Mouse (Mus musculus): ENCODE measurements at regions not wholly inside any gene's neighbourhood (a gene's known extent, or its start where the extent isn't known, plus 50 kb on each side); places are given as distances from the start of the nearest gene placed in this dataset.

GRCm38 (mm10) chr3:101749841-101750240, 98.9 kb downstream of the Mab21l3 start:
- H3K4me1 ChIP-seq (ENCODE audit: control insufficient read depth, insufficient read depth, low read depth, low read length) = no peaks in the 10 kb centered on the region
- 55% methylated on average over 3 of the region's 3 CpGs for WGBS
- H3K36me3 ChIP-seq (ENCODE audit: control insufficient read depth, insufficient read depth, low read length) = no peaks in the 10 kb centered on the region
- no peak overlapping the region for H3K27ac ChIP-seq (ENCODE audit: low read depth, low read length)
- no peak overlapping the region for H3K9ac ChIP-seq (ENCODE audit: low read depth, low read length)
- no peak for ATAC-seq
- no peak overlapping the region for H3K4me2 ChIP-seq (ENCODE audit: low read length)
- H3K9me3 ChIP-seq (ENCODE audit: control insufficient read depth, low read length) = no peaks in the 10 kb centered on the region
- H3K27me3 ChIP-seq (replicated peaks; ENCODE audit: control insufficient read depth, insufficient read depth, low read length) = no peaks in the 10 kb centered on the region
- H3K4me3 ChIP-seq (ENCODE audit: low read length) = no peak overlapping the region

GRCm38 (mm10) chr3:101749031-101749632, 99.6 kb downstream of the Mab21l3 start:
- H3K4me1 ChIP-seq (ENCODE audit: control insufficient read depth, insufficient read depth, low read depth, low read length) = no peaks in the 10 kb centered on the region
- H3K4me3 ChIP-seq (ENCODE audit: low read length) = no peak overlapping the region
- H3K36me3 ChIP-seq (ENCODE audit: control insufficient read depth, insufficient read depth, low read length) = no peaks in the 10 kb centered on the region
- no peak overlapping the region for H3K9ac ChIP-seq (ENCODE audit: low read depth, low read length)
- H3K27ac ChIP-seq (ENCODE audit: low read depth, low read length) = no peak overlapping the region
- H3K4me2 ChIP-seq (ENCODE audit: low read length) = no peak overlapping the region
- ATAC-seq = peak; percentile 63; the same call in 1 of the 2 replicates
- no peaks in the 10 kb centered on the region for H3K9me3 ChIP-seq (ENCODE audit: control insufficient read depth, low read length)
- H3K27me3 ChIP-seq (replicated peaks; ENCODE audit: control insufficient read depth, insufficient read depth, low read length) = no peaks in the 10 kb centered on the region
- 75% methylated on average over 3 of the region's 3 CpGs for WGBS

GRCm38 (mm10) chr3:101748186-101748585, 100.6 kb downstream of the Mab21l3 start:
- Histone ChIP-seq H3K36me3 (ENCODE audit: control insufficient read depth, insufficient read depth, low read length) (no peaks in the 10 kb centered on the region), H3K27me3 (replicated peaks; ENCODE audit: control insufficient read depth, insufficient read depth, low read length) (no peaks in the 10 kb centered on the region), H3K9ac (ENCODE audit: low read depth, low read length) (no peak overlapping the region), H3K27ac (ENCODE audit: low read depth, low read length) (no peak overlapping the region), H3K4me2 (ENCODE audit: low read length) (no peak overlapping the region), H3K9me3 (ENCODE audit: control insufficient read depth, low read length) (no peaks in the 10 kb centered on the region), H3K4me3 (ENCODE audit: low read length) (no peak overlapping the region), H3K4me1 (ENCODE audit: control insufficient read depth, insufficient read depth, low read depth, low read length) (no peaks in the 10 kb centered on the region)
- WGBS = 51% methylated on average over 4 of the region's 4 CpGs
- no peak for ATAC-seq

- H3K4me3 ChIP-seq (ENCODE audit: low read length) = no peak overlapping the region
- ATAC-seq = no peak
- no peaks in the 10 kb centered on the region for H3K9me3 ChIP-seq (ENCODE audit: control insufficient read depth, low read length)
- WGBS = 86% methylated on average over 4 of the region's 4 CpGs
- no peak overlapping the region for H3K4me2 ChIP-seq (ENCODE audit: low read length)
- H3K27ac ChIP-seq (ENCODE audit: low read depth, low read length) = no peak overlapping the region
- no peaks in the 10 kb centered on the region for H3K4me1 ChIP-seq (ENCODE audit: control insufficient read depth, insufficient read depth, low read depth, low read length)
- no peaks in the 10 kb centered on the region for H3K27me3 ChIP-seq (replicated peaks; ENCODE audit: control insufficient read depth, insufficient read depth, low read length)
- H3K36me3 ChIP-seq (ENCODE audit: control insufficient read depth, insufficient read depth, low read length) = no peaks in the 10 kb centered on the region
- no peak overlapping the region for H3K9ac ChIP-seq (ENCODE audit: low read depth, low read length)
Measured at GRCm38 (mm10) chr3:101740906-101741305, 107.9 kb downstream of the Mab21l3 start.

- Histone ChIP-seq H3K4me1 (ENCODE audit: control insufficient read depth, insufficient read depth, low read depth, low read length) (no peaks in the 10 kb centered on the region), H3K36me3 (ENCODE audit: control insufficient read depth, insufficient read depth, low read length) (no peaks in the 10 kb centered on the region), H3K4me2 (ENCODE audit: low read length) (no peak overlapping the region), H3K27ac (ENCODE audit: low read depth, low read length) (no peak overlapping the region), H3K9ac (ENCODE audit: low read depth, low read length) (no peak overlapping the region), H3K4me3 (ENCODE audit: low read length) (no peak overlapping the region), H3K27me3 (replicated peaks; ENCODE audit: control insufficient read depth, insufficient read depth, low read length) (no peaks in the 10 kb centered on the region), H3K9me3 (ENCODE audit: control insufficient read depth, low read length) (peaks cover 2% of the 10 kb centered on the region; the same call in 1 of the 2 replicates)
- no peak for ATAC-seq
- WGBS = 91% methylated on average over 6 of the region's 6 CpGs
Measured at GRCm38 (mm10) chr3:101737197-101737596, 111.6 kb downstream of the Mab21l3 start.

- H3K4me2 ChIP-seq (ENCODE audit: low read length) = no peak overlapping the region
- no peak for ATAC-seq
Measured at GRCm38 (mm10) chr3:101729044-101729443, 119.7 kb downstream of the Mab21l3 start.

GRCm38 (mm10) chr3:101722926-101723325, 118.4 kb upstream of the Atp1a1 start:
- H3K4me3 ChIP-seq (ENCODE audit: low read length) = no peak overlapping the region
- 51% methylated on average over 6 of the region's 6 CpGs for WGBS

More at GRCm38 (mm10) chr3:101729044-101729443, 119.7 kb downstream of the Mab21l3 start:
- Histone ChIP-seq H3K4me1 (ENCODE audit: control insufficient read depth, insufficient read depth, low read depth, low read length) (no peaks in the 10 kb centered on the region), H3K9ac (ENCODE audit: low read depth, low read length) (no peak overlapping the region), H3K4me3 (ENCODE audit: low read length) (no peak overlapping the region), H3K27me3 (replicated peaks; ENCODE audit: control insufficient read depth, insufficient read depth, low read length) (no peaks in the 10 kb centered on the region), H3K9me3 (ENCODE audit: control insufficient read depth, low read length) (peaks cover 2% of the 10 kb centered on the region; the same call in 1 of the 2 replicates), H3K27ac (ENCODE audit: low read depth, low read length) (no peak overlapping the region), H3K36me3 (ENCODE audit: control insufficient read depth, insufficient read depth, low read length) (no peaks in the 10 kb centered on the region)
- 87% methylated on average over 3 of the region's 3 CpGs for WGBS

GRCm38 (mm10) chr3:101722001-101722400, 117.5 kb upstream of the Atp1a1 start:
- Histone ChIP-seq H3K27me3 (replicated peaks; ENCODE audit: control insufficient read depth, insufficient read depth, low read length) (no peaks in the 10 kb centered on the region), H3K9ac (ENCODE audit: low read depth, low read length) (no peak overlapping the region), H3K27ac (ENCODE audit: low read depth, low read length) (no peak overlapping the region), H3K36me3 (ENCODE audit: control insufficient read depth, insufficient read depth, low read length) (no peaks in the 10 kb centered on the region), H3K4me3 (ENCODE audit: low read length) (no peak overlapping the region), H3K4me1 (ENCODE audit: control insufficient read depth, insufficient read depth, low read depth, low read length) (no peaks in the 10 kb centered on the region), H3K4me2 (ENCODE audit: low read length) (no peak overlapping the region), H3K9me3 (ENCODE audit: control insufficient read depth, low read length) (no peaks in the 10 kb centered on the region)
- ATAC-seq = no peak
- 96% methylated on average over 4 of the region's 4 CpGs for WGBS

More at GRCm38 (mm10) chr3:101722926-101723325, 118.4 kb upstream of the Atp1a1 start:
- H3K27me3 ChIP-seq (replicated peaks; ENCODE audit: control insufficient read depth, insufficient read depth, low read length) = no peaks in the 10 kb centered on the region
- no peaks in the 10 kb centered on the region for H3K36me3 ChIP-seq (ENCODE audit: control insufficient read depth, insufficient read depth, low read length)
- H3K4me2 ChIP-seq (ENCODE audit: low read length) = no peak overlapping the region
- H3K9ac ChIP-seq (ENCODE audit: low read depth, low read length) = no peak overlapping the region
- ATAC-seq = no peak
- no peaks in the 10 kb centered on the region for H3K9me3 ChIP-seq (ENCODE audit: control insufficient read depth, low read length)
- H3K27ac ChIP-seq (ENCODE audit: low read depth, low read length) = no peak overlapping the region
- no peaks in the 10 kb centered on the region for H3K4me1 ChIP-seq (ENCODE audit: control insufficient read depth, insufficient read depth, low read depth, low read length)

- Histone ChIP-seq H3K4me2 (ENCODE audit: low read length) (no peak overlapping the region), H3K4me3 (ENCODE audit: low read length) (no peak overlapping the region), H3K27ac (ENCODE audit: low read depth, low read length) (no peak overlapping the region), H3K36me3 (ENCODE audit: control insufficient read depth, insufficient read depth, low read length) (no peaks in the 10 kb centered on the region), H3K4me1 (ENCODE audit: control insufficient read depth, insufficient read depth, low read depth, low read length) (peaks cover 17% of the 10 kb centered on the region), H3K27me3 (replicated peaks; ENCODE audit: control insufficient read depth, insufficient read depth, low read length) (no peaks in the 10 kb centered on the region), H3K9ac (ENCODE audit: low read depth, low read length) (no peak overlapping the region), H3K9me3 (ENCODE audit: control insufficient read depth, low read length) (no peaks in the 10 kb centered on the region)
- no peak for ATAC-seq
Measured at GRCm38 (mm10) chr3:101715416-101715815, 110.9 kb upstream of the Atp1a1 start.

All from hindbrain, embryonic 16.5 days (tissue).